Mouse (Mus musculus) heart, embryonic 13.5 days (tissue): ENCODE results near the gene Cops4. TPM values are rescaled to one million over a fixed set of nuclear protein-coding genes. Genes with fewer than 3 reads are reported as not detected.

Source experiments
- ATAC-seq: fragments of 200-750 bp; cut with Nextera tagmentation; 2 replicates; pipeline ENCODE4 v1.8.0; 2017; ENCODE audit warnings: moderate TSS enrichment; ENCODE audit not compliant: insufficient number of reproducible peaks, low FRiP score, low TSS enrichment; ENCODE audit errors: extremely low read depth
- H3K27ac ChIP-seq: fragments of 300-500 bp; sonication (generic); replicated peaks from 2 replicates; pipeline ENCODE4 v1.5.1; 2015; ENCODE audit warnings: moderate library complexity, mild to moderate bottlenecking, inconsistent platforms
- H3K27me3 ChIP-seq: fragments of 300-500 bp; sonication (generic); replicated peaks from 2 replicates; pipeline ENCODE4 v1.6.1; 2015; ENCODE audit warnings: mild to moderate bottlenecking, inconsistent platforms
- H3K36me3 ChIP-seq: fragments of 300-500 bp; sonication (generic); 2 replicates; pipeline ENCODE4 v1.6.1; 2015; ENCODE audit warnings: mild to moderate bottlenecking, inconsistent platforms
- H3K4me1 ChIP-seq: fragments of 300-500 bp; sonication (generic); 2 replicates; pipeline ENCODE4 v1.6.1; 2015; ENCODE audit warnings: inconsistent platforms
- H3K4me2 ChIP-seq: fragments of 300-500 bp; sonication (generic); 2 replicates; pipeline ENCODE4 v1.6.1; 2015; ENCODE audit warnings: inconsistent platforms, mild to moderate bottlenecking, moderate library complexity
- H3K4me3 ChIP-seq: fragments of 300-500 bp; sonication (generic); 2 replicates; pipeline ENCODE4 v1.5.1; 2015; ENCODE audit warnings: moderate library complexity, mild to moderate bottlenecking, inconsistent platforms
- H3K9ac ChIP-seq: fragments of 300-500 bp; sonication (generic); 2 replicates; pipeline ENCODE4 v1.6.1; 2015; ENCODE audit warnings: inconsistent platforms, mild to moderate bottlenecking, moderate library complexity
- H3K9me3 ChIP-seq: fragments of 300-500 bp; sonication (generic); 2 replicates; pipeline ENCODE4 v1.6.1; 2016; ENCODE audit warnings: inconsistent platforms
- WGBS: fragments of 180-500 bp; shearing (Covaris S2); methylation state at CpG from one replicate; pipeline ENCODE4 v1.1.7; 2015; ENCODE audit warnings: mixed read lengths; 5-methylcytosine and 5-hydroxymethylcytosine counted together
- polyA plus RNA-seq: library from polyadenylated mRNA; unstranded; fragments of >200 nt; fragmentation: Nextera tagmentation; extraction: Ambion mirVana; gene quantifications from 2 replicates; pipeline ENCODE4 v1.2.1, GENCODE M21; 2015

Cops4 gene
- polyA plus RNA-seq, 1 experiment from 2014 or later, result 146 TPM

DNA sequence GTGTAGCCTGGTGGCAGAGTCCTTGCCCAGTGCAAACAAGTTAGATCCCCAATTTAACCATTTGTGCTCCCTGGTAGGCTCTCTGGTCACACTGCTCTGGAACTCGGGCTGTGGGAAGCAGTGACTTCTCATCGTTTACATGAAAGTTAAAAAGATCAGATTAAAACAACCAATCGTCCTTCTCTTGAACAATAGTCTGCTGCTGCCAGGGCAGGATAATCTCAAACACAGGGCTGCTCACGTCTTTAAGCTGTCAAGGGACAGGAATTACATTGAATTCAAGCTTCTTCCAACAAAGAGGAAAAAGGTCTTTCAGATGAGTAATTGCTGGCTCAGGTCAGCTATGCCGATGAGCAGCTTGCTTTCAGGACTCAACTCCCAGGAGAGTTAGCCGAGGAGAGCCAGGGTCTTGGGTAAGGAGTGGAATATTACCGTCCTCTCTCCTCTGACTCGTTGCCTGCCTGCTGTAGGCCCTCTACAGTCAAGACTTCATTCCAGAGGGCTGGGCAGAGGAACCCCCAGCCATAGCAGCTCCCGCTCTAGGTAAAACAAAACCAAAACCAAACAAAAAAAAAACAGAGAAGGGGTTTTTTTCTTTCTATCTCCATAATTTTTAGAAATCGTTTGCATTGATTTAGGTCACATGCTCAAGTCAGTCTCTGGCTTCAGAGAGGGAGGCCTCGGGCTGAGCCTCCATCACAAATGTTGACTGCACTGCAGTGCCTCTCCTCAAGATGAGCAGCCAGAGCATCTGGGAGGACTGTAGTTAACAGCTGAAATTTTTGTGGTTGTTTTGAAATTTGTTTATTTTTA lies 63.7 kb downstream of the Cops4 start:
- no peak overlapping the region for H3K4me2 ChIP-seq
- no peaks in the 10 kb centered on the region; the same call in 1 of the 2 replicates for H3K27me3 ChIP-seq
- no peaks in the 10 kb centered on the region for H3K4me1 ChIP-seq
- H3K27ac ChIP-seq, result no peak overlapping the region
- no peak for ATAC-seq
- H3K9ac ChIP-seq, result no peak overlapping the region
- H3K9me3 ChIP-seq, result no peaks in the 10 kb centered on the region
- no peak overlapping the region for H3K4me3 ChIP-seq
- no peaks in the 10 kb centered on the region for H3K36me3 ChIP-seq
- WGBS, result 58% methylated on average over 11 of the region's 11 CpGs

DNA sequence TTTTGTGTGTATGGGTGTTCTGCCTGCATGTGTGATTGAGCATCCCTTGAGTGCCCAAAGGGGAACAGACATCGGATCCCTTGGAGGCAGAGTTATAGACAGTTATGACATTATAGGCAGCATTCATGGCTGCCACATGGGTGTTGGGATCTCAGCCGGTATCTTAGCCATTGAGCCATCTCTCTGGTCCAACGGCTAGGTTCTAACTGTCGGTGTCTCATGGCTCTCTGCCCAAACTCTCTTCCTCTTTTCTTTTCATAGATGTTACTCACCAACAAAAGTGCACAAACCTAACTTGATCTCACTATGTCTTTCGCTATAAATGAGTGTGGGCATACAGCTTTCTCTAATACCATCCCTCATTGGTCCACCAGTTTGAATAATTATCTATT lies 64.3 kb downstream of the Cops4 start:
- 83% methylated on average over 5 of the region's 5 CpGs for WGBS
- Histone ChIP-seq H3K4me2 (no peak overlapping the region), H3K9me3 (no peaks in the 10 kb centered on the region)

DNA sequence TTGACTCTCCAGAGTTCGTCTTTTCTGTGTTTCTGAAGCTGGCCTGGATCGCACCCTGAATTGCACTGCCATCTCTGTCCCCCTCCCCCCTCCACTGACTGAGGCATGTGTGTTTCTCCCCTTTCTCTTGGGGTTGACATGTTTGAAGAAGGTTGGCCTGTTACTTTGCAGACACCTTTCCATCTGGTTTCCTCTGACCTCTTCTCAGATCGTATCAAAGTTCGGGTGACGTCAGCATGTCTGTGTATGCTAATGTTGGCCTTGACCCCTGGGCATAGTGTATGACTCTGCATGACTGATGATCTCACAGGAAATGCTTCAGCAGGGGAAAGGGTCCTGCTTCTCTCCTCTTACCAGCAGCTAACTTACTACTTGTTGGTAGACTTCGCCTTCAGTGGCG lies 65.0 kb downstream of the Cops4 start:
- H3K27me3 ChIP-seq, result no peaks in the 10 kb centered on the region
- no peak overlapping the region for H3K27ac ChIP-seq
- H3K9me3 ChIP-seq, result no peaks in the 10 kb centered on the region
- no peak overlapping the region for H3K4me3 ChIP-seq
- WGBS, result 74% methylated on average over 7 of the region's 7 CpGs
- ATAC-seq, result no peak
- H3K4me2 ChIP-seq, result no peak overlapping the region
- H3K36me3 ChIP-seq, result no peaks in the 10 kb centered on the region
- no peak overlapping the region for H3K9ac ChIP-seq
- H3K4me1 ChIP-seq, result no peaks in the 10 kb centered on the region

More for the DNA sequence above, 64.3 kb downstream of the Cops4 start:
- Histone ChIP-seq H3K27me3 (no peaks in the 10 kb centered on the region), H3K4me3 (no peak overlapping the region), H3K27ac (no peak overlapping the region), H3K9ac (no peak overlapping the region), H3K36me3 (no peaks in the 10 kb centered on the region), H3K4me1 (no peaks in the 10 kb centered on the region)
- ATAC-seq, result no peak

DNA sequence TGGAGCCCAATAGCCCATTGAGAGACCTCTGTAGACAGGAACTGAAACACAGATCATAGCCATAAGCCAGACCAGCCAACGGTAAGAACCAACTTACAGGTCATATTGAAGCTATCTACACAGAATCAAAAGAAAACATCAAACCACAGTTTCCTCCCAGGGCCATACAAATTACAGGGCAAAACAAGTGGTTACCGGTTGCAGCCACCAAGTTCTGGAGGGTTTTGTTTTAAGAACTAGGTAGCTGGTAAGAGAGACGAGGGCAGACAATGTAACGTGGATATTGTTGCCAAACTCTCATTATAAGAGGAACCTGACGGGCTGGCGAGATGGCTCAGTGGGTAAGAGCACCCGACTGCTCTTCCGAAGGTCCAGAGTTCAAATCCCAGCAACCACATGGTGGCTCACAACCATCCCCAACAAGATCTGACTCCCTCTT lies 67.1 kb downstream of the Cops4 start:
- no peak for ATAC-seq
- Histone ChIP-seq H3K4me2 (no peak overlapping the region), H3K27me3 (no peaks in the 10 kb centered on the region), H3K9me3 (no peaks in the 10 kb centered on the region), H3K27ac (no peak overlapping the region), H3K36me3 (no peaks in the 10 kb centered on the region), H3K4me1 (no peaks in the 10 kb centered on the region), H3K4me3 (no peak overlapping the region), H3K9ac (no peak overlapping the region)
- 81% methylated on average over 8 of the region's 8 CpGs for WGBS

DNA sequence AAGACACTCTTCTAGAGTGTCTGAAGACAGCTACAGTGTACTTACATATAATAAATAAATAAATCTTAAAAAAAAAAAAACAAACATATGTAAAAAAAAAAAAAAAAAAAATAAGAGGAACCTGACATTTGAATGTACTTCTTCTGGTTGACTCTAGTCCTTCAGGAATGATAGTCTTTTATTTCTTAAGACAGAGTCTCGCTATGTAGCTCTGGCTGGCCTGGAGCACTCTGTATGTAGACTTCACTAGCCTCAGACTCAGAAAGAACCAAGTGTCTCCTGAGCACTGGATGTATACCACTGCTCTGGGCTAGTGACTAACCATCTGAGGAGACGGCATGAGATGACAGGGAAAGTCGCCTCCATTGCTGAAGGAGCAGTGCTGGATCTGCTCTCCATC lies 67.5 kb downstream of the Cops4 start:
- Histone ChIP-seq H3K9ac (no peak overlapping the region), H3K4me3 (no peak overlapping the region), H3K4me2 (no peak overlapping the region), H3K27me3 (no peaks in the 10 kb centered on the region), H3K27ac (no peak overlapping the region), H3K9me3 (no peaks in the 10 kb centered on the region), H3K36me3 (no peaks in the 10 kb centered on the region), H3K4me1 (no peaks in the 10 kb centered on the region)
- no peak for ATAC-seq
- 75% methylated on average over 3 of the region's 3 CpGs for WGBS

DNA sequence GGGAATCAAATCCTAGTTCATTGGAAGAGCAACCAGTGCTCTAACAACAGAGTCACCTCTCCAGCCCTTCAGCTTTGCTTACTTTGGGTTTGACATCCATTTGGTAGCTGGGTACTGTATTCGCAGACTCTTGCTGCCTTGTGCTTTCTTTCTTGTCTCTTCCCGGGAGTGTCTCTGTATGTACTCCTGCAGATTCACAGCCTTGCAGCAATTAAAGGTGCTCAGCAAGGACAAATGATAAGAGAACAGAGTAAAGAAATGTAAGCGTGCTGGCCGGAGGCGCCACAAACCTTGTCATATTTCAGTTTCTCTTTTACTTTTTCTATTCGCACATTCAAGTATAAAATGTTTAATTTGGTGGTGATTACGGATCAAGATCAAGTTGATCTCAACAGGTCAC lies 69.0 kb downstream of the Cops4 start:
- Histone ChIP-seq H3K27ac (no peak overlapping the region), H3K36me3 (no peaks in the 10 kb centered on the region), H3K27me3 (no peaks in the 10 kb centered on the region), H3K9ac (no peak overlapping the region), H3K4me3 (no peak overlapping the region), H3K9me3 (no peaks in the 10 kb centered on the region), H3K4me1 (no peaks in the 10 kb centered on the region), H3K4me2 (no peak overlapping the region)
- WGBS, result 82% methylated on average over 7 of the region's 7 CpGs
- no peak for ATAC-seq

DNA sequence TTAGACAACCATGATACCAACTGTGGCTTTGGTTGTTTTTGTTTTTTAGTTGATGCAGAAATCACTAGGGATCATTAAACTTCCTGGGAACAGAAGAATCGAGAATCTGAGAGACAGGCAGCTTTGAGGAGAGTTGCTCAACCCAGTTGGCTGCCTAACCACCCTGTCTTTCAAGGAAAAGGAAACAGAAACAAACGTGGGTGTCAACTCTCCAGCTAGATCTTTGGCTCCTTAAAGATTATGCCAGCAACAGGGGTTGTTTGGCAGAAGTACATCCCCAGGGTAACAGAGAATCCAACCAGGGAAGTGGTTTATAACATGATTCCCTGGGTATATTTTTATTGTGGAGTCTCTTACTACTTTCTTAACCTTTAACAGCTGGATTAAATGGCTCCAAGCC lies 69.5 kb downstream of the Cops4 start:
- H3K4me2 ChIP-seq, result no peak overlapping the region
- H3K4me1 ChIP-seq, result no peaks in the 10 kb centered on the region
- H3K9me3 ChIP-seq, result no peaks in the 10 kb centered on the region
- no peak overlapping the region for H3K27ac ChIP-seq
- H3K4me3 ChIP-seq, result no peak overlapping the region
- 41% methylated on average over 2 of the region's 2 CpGs for WGBS
- no peak for ATAC-seq
- no peak overlapping the region for H3K9ac ChIP-seq
- no peaks in the 10 kb centered on the region for H3K36me3 ChIP-seq
- H3K27me3 ChIP-seq, result no peaks in the 10 kb centered on the region

DNA sequence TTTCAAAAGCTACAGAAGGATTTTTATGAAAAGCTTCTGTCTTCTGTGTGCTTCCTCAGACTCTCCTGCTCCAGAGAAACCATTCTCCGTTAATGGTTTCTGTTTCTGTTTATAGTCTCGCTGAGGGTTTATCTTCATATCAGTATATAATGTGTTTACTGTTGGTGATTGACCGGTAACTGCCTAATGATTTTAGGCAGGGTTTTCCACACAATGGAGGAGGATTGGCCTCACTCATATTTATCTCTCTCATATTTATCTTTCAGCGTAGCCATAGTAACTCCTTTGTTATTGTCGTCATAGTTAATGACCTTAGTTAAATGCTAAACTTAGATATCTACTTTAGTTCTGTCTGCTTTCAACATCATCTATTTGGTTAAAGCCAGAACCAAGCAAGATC lies 72.4 kb downstream of the Cops4 start:
- H3K4me2 ChIP-seq, result no peak overlapping the region
- no peak for ATAC-seq
- no peaks in the 10 kb centered on the region for H3K4me1 ChIP-seq
- no peak overlapping the region for H3K4me3 ChIP-seq
- H3K27me3 ChIP-seq, result no peaks in the 10 kb centered on the region
- H3K36me3 ChIP-seq, result no peaks in the 10 kb centered on the region
- no peak overlapping the region for H3K9ac ChIP-seq
- peaks cover 12% of the 10 kb centered on the region for H3K9me3 ChIP-seq
- H3K27ac ChIP-seq, result no peak overlapping the region
- WGBS, result 72% methylated on average over 5 of the region's 5 CpGs

DNA sequence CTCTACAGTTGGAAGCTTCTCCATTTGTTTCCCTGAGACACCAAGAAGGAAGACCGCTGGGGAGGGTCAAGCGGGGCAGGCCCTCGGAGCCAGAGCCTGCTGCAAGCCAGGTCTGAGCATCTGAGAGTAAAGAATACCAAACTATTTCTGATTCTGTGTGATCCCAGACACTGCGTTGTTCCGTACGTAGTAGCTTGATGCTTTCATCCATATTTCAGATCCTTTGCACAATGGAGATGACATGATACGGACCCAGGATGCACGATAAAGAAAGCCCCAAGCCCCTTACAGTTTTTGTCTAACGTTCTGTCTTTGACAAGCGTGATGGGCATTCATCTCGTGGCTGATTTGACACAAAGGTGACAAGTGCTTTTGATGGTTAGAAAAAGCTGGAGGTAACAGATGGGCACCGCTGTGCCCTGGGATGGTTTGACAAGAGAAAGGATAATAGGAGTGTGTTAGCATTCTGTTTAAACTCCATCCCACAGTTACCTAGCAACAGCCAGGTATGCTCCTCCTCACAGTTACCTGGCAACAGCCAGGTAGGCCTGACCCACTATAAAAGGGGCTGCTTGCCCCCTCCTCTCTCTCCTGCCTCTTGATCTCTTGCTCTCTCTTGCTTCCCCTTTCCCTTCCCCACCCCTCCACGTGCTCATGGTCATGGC lies 76.8 kb downstream of the Cops4 start:
- no peak overlapping the region for H3K4me2 ChIP-seq
- H3K27me3 ChIP-seq, result no peaks in the 10 kb centered on the region

DNA sequence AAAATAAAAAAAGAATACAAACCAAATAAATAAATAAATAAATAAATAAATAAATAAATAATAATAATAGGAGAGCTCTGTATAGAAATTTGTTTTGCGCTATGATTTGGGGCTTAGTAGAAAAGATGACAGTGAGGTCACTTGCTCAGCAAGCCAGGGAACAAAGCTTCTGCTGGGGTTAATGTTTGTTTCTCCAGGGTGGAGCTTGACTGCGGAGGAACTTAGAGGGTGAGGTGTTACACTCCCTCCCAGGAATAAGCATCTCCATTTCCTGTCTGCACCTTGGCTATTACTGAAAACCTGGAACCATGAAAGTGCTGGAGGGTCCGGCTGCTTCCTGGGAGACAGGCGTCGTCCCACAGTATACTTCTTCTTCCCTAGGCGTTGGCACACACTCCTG lies 77.9 kb downstream of the Cops4 start:
- no peaks in the 10 kb centered on the region for H3K36me3 ChIP-seq
- H3K9me3 ChIP-seq, result peaks cover 12% of the 10 kb centered on the region
- no peak overlapping the region for H3K4me3 ChIP-seq
- peaks cover 5% of the 10 kb centered on the region; the same call in 1 of the 2 replicates for H3K4me1 ChIP-seq
- no peak overlapping the region for H3K4me2 ChIP-seq
- no peaks in the 10 kb centered on the region for H3K27me3 ChIP-seq
- WGBS, result 86% methylated on average over 6 of the region's 6 CpGs
- no peak overlapping the region for H3K9ac ChIP-seq
- ATAC-seq, result no peak
- no peak overlapping the region for H3K27ac ChIP-seq

More for the DNA sequence above, 76.8 kb downstream of the Cops4 start:
- H3K36me3 ChIP-seq, result no peaks in the 10 kb centered on the region
- H3K9me3 ChIP-seq, result peaks cover 12% of the 10 kb centered on the region
- no peak for ATAC-seq
- H3K27ac ChIP-seq, result no peak overlapping the region
- H3K4me3 ChIP-seq, result no peak overlapping the region
- WGBS, result 80% methylated on average over 13 of the region's 13 CpGs
- no peaks in the 10 kb centered on the region for H3K4me1 ChIP-seq
- no peak overlapping the region for H3K9ac ChIP-seq
